Mouse (Mus musculus): ENCODE data around the gene Cep126. TPM values are rescaled to one million over a fixed set of nuclear protein-coding genes. Genes with fewer than 3 reads are reported as not detected.

Cep126 gene
- 3.7 and 4.6 TPM in 2 replicates for polyA plus RNA-seq (2015; fragmentation: Nextera tagmentation; extraction: Ambion mirVana)

GRCm38 (mm10) chr9:8134117-8134574, at the start of gene Cep126:
TSS of gene Cep126 (minus strand) at chr9:8134294.
- Histone ChIP-seq H3K4me3 (replicated peaks) (peak within 1 kb of the TSS; percentile 89), H3K27ac (no peak within 1 kb of the TSS), H3K4me2 (peak within 1 kb of the TSS; percentile 76), H3K36me3 (no peaks in the 10 kb centered on the region), H3K4me1 (peaks cover 7% of the 10 kb centered on the region; the same call in 1 of the 2 replicates), H3K9ac (peak within 1 kb of the TSS; percentile 55), H3K9me3 (replicated peaks) (no peaks in the 10 kb centered on the region), H3K27me3 (peaks cover 4% of the 10 kb centered on the region; the same call in 1 of the 2 replicates)
- under 1% methylated on average over 72 of the region's 72 CpGs for WGBS
- peak; percentile 99 for ATAC-seq (replicated peaks; ENCODE audit: low FRiP score)

GRCm38 (mm10) chr9:8179554-8179953, 45.5 kb upstream of the Cep126 start:
- 90% methylated on average over 3 of the region's 3 CpGs for WGBS

GRCm38 (mm10) chr9:8177099-8177498, 43.0 kb upstream of the Cep126 start:
- 77% methylated on average over 3 of the region's 3 CpGs for WGBS
- ATAC-seq (replicated peaks; ENCODE audit: low FRiP score) = no peak
- H3K4me2 ChIP-seq = no peak overlapping the region
- H3K36me3 ChIP-seq = no peaks in the 10 kb centered on the region
- H3K27me3 ChIP-seq = no peaks in the 10 kb centered on the region
- H3K9ac ChIP-seq = no peak overlapping the region
- H3K4me1 ChIP-seq = no peaks in the 10 kb centered on the region
- no peak overlapping the region for H3K4me3 ChIP-seq (replicated peaks)
- H3K9me3 ChIP-seq (replicated peaks) = no peaks in the 10 kb centered on the region
- H3K27ac ChIP-seq = no peak overlapping the region

More at GRCm38 (mm10) chr9:8179554-8179953, 45.5 kb upstream of the Cep126 start:
- Histone ChIP-seq H3K9ac (no peak overlapping the region), H3K27ac (no peak overlapping the region), H3K4me2 (no peak overlapping the region), H3K4me3 (replicated peaks) (no peak overlapping the region), H3K4me1 (no peaks in the 10 kb centered on the region), H3K36me3 (no peaks in the 10 kb centered on the region), H3K9me3 (replicated peaks) (no peaks in the 10 kb centered on the region), H3K27me3 (no peaks in the 10 kb centered on the region)
- ATAC-seq (replicated peaks; ENCODE audit: low FRiP score) = no peak

GRCm38 (mm10) chr9:8157011-8157410, 22.9 kb upstream of the Cep126 start:
- ATAC-seq (replicated peaks; ENCODE audit: low FRiP score) = no peak
- H3K27ac ChIP-seq = no peak overlapping the region
- whole genome bisulfite sequencing = 73% methylated on average over 2 of the region's 2 CpGs
- H3K27me3 ChIP-seq = no peaks in the 10 kb centered on the region
- no peaks in the 10 kb centered on the region for H3K9me3 ChIP-seq (replicated peaks)
- no peaks in the 10 kb centered on the region for H3K4me1 ChIP-seq
- no peak overlapping the region for H3K9ac ChIP-seq
- H3K4me3 ChIP-seq (replicated peaks) = no peak overlapping the region
- H3K36me3 ChIP-seq = no peaks in the 10 kb centered on the region
- no peak overlapping the region for H3K4me2 ChIP-seq

- Histone ChIP-seq H3K9me3 (replicated peaks) (no peaks in the 10 kb centered on the region), H3K27me3 (peaks cover 4% of the 10 kb centered on the region; the same call in 1 of the 2 replicates), H3K9ac (no peak overlapping the region), H3K27ac (no peak overlapping the region), H3K4me2 (no peak overlapping the region), H3K36me3 (no peaks in the 10 kb centered on the region), H3K4me1 (peaks cover 4% of the 10 kb centered on the region; the same call in 1 of the 2 replicates), H3K4me3 (replicated peaks) (no peak overlapping the region)
- WGBS = 65% methylated on average over 1 of the region's 1 CpGs
- no peak for ATAC-seq (replicated peaks; ENCODE audit: low FRiP score)
Observed at GRCm38 (mm10) chr9:8139501-8139900, 5.4 kb upstream of the Cep126 start.

- H3K4me1 ChIP-seq = peaks cover 7% of the 10 kb centered on the region; the same call in 1 of the 2 replicates
- peak overlapping the region; percentile 89 for H3K4me3 ChIP-seq (replicated peaks)
- H3K9me3 ChIP-seq (replicated peaks) = no peaks in the 10 kb centered on the region
- H3K36me3 ChIP-seq = no peaks in the 10 kb centered on the region
- peaks cover 4% of the 10 kb centered on the region; the same call in 1 of the 2 replicates for H3K27me3 ChIP-seq
- peak overlapping the region; percentile 76 for H3K4me2 ChIP-seq
- ATAC-seq (replicated peaks; ENCODE audit: low FRiP score) = peak; percentile 38
- H3K9ac ChIP-seq = peak overlapping the region; percentile 55
- no peak overlapping the region for H3K27ac ChIP-seq
- WGBS = 2% methylated on average over 21 of the region's 22 CpGs
Observed at GRCm38 (mm10) chr9:8133586-8134115, 443 bp downstream of the Cep126 start.

- H3K9me3 ChIP-seq (replicated peaks) = no peaks in the 10 kb centered on the region
- H3K4me2 ChIP-seq = no peak overlapping the region
- no peak for ATAC-seq (replicated peaks; ENCODE audit: low FRiP score)
- 83% methylated on average over 8 of the region's 8 CpGs for WGBS
- no peak overlapping the region for H3K27ac ChIP-seq
- H3K4me3 ChIP-seq (replicated peaks) = no peak overlapping the region
- no peaks in the 10 kb centered on the region for H3K27me3 ChIP-seq
- H3K4me1 ChIP-seq = no peaks in the 10 kb centered on the region
- peaks cover 11% of the 10 kb centered on the region; the same call in 1 of the 2 replicates for H3K36me3 ChIP-seq
- no peak overlapping the region for H3K9ac ChIP-seq
Observed at GRCm38 (mm10) chr9:8123495-8123894, 10.6 kb downstream of the Cep126 start.

- no peak for ATAC-seq (replicated peaks; ENCODE audit: low FRiP score)
- no peak overlapping the region for H3K27ac ChIP-seq
- no peaks in the 10 kb centered on the region for H3K4me1 ChIP-seq
- H3K4me2 ChIP-seq = no peak overlapping the region
- no peaks in the 10 kb centered on the region for H3K27me3 ChIP-seq
- no peak overlapping the region for H3K9ac ChIP-seq
- H3K4me3 ChIP-seq (replicated peaks) = no peak overlapping the region
- H3K9me3 ChIP-seq (replicated peaks) = 0 out of 2 replicates have a peak, but pooled peaks cover 3% of the 10 kb centered on the region
- WGBS = 90% methylated on average over 5 of the region's 5 CpGs
- peaks cover 25% of the 10 kb centered on the region for H3K36me3 ChIP-seq
Observed at GRCm38 (mm10) chr9:8114516-8114915, 19.6 kb downstream of the Cep126 start.

GRCm38 (mm10) chr9:8103050-8103449, 31.0 kb downstream of the Cep126 start:
- WGBS = 83% methylated on average over 4 of the region's 4 CpGs
- Histone ChIP-seq H3K9me3 (replicated peaks) (no peaks in the 10 kb centered on the region), H3K27ac (no peak overlapping the region), H3K4me2 (no peak overlapping the region), H3K27me3 (no peaks in the 10 kb centered on the region), H3K4me1 (no peaks in the 10 kb centered on the region), H3K4me3 (replicated peaks) (no peak overlapping the region), H3K9ac (no peak overlapping the region), H3K36me3 (no peaks in the 10 kb centered on the region)
- no peak for ATAC-seq (replicated peaks; ENCODE audit: low FRiP score)

- Histone ChIP-seq H3K27ac (no peak overlapping the region), H3K9ac (no peak overlapping the region), H3K4me1 (no peaks in the 10 kb centered on the region), H3K27me3 (no peaks in the 10 kb centered on the region), H3K4me2 (no peak overlapping the region), H3K9me3 (replicated peaks) (no peaks in the 10 kb centered on the region), H3K36me3 (no peaks in the 10 kb centered on the region), H3K4me3 (replicated peaks) (no peak overlapping the region)
- no peak for ATAC-seq (replicated peaks; ENCODE audit: low FRiP score)
- WGBS = 86% methylated on average over 6 of the region's 6 CpGs
Observed at GRCm38 (mm10) chr9:8100962-8101361, 33.1 kb downstream of the Cep126 start.

GRCm38 (mm10) chr9:8078882-8079281, 55.2 kb downstream of the Cep126 start:
- 90% methylated on average over 5 of the region's 5 CpGs for WGBS
- ATAC-seq (replicated peaks; ENCODE audit: low FRiP score) = no peak
- Histone ChIP-seq H3K4me2 (no peak overlapping the region), H3K9me3 (replicated peaks) (no peaks in the 10 kb centered on the region), H3K27ac (no peak overlapping the region), H3K36me3 (peaks cover 4% of the 10 kb centered on the region; the same call in 1 of the 2 replicates), H3K9ac (no peak overlapping the region), H3K27me3 (no peaks in the 10 kb centered on the region), H3K4me1 (no peaks in the 10 kb centered on the region), H3K4me3 (replicated peaks) (no peak overlapping the region)

GRCm38 (mm10) chr9:8074345-8074744, 59.7 kb downstream of the Cep126 start:
- Histone ChIP-seq H3K9ac (no peak overlapping the region), H3K27me3 (no peaks in the 10 kb centered on the region), H3K4me3 (replicated peaks) (no peak overlapping the region), H3K9me3 (replicated peaks) (no peaks in the 10 kb centered on the region), H3K27ac (no peak overlapping the region), H3K4me2 (no peak overlapping the region), H3K4me1 (no peaks in the 10 kb centered on the region), H3K36me3 (peaks cover 4% of the 10 kb centered on the region; the same call in 1 of the 2 replicates)
- peak; percentile 40; the same call in 1 of the 2 replicates for ATAC-seq (replicated peaks; ENCODE audit: low FRiP score)

Measured in kidney, embryonic 15.5 days (tissue).